Mouse (Mus musculus): Measurements from ENCODE around the gene Rpl13.

DNA sequence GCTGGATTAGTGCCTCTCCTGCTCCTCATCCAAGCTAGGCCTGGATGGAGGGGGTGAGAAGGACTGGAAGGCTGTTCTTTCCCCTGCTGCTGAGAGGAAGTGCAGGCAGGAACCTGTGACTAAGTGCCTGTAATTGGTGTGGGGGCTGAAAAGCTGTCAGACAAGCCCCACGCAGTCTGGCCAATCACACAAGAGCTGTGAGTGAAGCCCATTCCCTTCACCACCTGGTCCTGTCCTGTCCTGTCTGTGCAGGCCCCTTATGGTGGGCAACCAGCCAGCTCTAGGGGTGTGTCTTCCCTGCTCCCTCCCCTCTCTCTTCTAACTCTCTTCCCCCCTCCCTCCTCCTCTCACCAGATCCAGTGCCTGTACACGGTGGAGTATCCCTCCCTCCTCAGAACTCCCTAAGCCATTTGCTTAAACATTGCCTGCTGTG, 35.5 kb downstream of the Rpl13 start:
- no peak for TF ChIP-seq CTCF (IDR thresholded peaks at IDR 0.05; ENCODE audit: borderline replicate concordance, control insufficient read depth, extremely low read depth, insufficient read depth, low read length, poor library complexity)
- no peak for TF ChIP-seq POLR2A (IDR thresholded peaks at IDR 0.05; ENCODE audit: control insufficient read depth, extremely low read depth, insufficient read depth, low read length, poor library complexity)

Data from thymus, adult 2 months (tissue).